Mouse (Mus musculus) thymus, postnatal 14 days (tissue): ENCODE results near the gene Syce1.
A peak's percentile ranks its signal among the peaks of the same experiment; 100 is the strongest.

Experiments used
- DNase-seq: peaks from one replicate; pipeline ENCODE4 v3.0.0; 2021

Syce1 gene

DNA sequence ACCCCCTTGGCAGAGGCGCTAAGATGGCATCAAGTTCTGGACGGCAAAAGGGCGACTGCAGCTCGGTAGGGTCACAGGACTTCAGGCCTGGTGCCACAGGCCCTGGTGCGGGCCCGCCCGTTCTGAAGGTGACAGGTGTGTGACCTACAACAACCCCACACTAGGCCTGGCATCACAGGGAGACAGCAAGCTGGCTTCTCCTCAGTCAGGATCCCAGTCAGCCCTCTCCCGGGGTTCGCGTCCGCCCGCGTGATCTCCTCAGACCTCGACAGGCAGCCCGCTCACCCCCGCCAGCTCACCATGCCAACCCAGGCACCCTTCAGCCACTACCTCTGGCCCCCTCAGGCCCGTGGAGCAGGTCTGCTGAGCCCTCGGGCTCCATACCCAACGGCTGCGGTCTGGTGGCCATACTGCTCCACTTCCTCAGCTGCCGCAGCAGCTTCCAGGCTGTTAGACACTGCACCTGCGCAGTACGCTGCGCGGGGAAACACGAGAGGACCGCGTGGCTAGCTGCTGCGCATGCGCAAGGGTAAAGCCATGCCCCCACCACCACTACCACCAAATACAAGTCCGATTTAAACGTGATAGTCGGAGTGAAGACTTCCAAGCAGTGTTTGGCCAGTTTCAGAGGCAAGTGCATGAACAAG is at the start of gene Syce1:
TSS of gene Syce1 (minus strand) at position 447 of the 647 bp plus-strand sequence.
- DNase-seq: no peak

- no peak for DNase-seq
Measured at GRCm38 (mm10) chr7:140836243-140837115, 48.8 kb upstream of the Syce1 start.

GRCm38 (mm10) chr7:140835758-140836087 is 48.1 kb upstream of the Syce1 start:
- DNase-seq: no peak

- no peak for DNase-seq
Measured at GRCm38 (mm10) chr7:140834968-140835757, 47.5 kb upstream of the Syce1 start, which contains the start of gene Urah. Urah (plus strand) TSS chr7:140835018.

DNA sequence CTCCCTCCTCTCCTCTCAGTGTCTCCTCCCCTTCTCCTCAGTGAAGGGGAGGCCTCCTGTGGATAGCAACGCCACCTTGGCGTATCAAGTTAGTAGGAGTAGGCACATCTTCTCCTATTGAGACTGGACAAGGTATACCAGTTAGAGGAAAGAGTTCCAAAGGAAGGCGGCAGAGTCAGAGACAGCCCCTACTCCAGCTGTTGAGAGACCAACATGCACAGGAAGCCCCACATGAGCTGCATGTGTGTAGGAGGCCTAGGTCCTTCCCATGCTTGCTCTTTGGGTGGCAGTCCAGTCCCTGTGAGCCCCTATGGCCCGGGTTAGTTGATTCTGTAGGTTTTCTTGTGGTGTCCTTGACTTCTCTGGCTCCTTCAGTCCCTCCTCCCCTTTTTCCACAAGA is 45.7 kb upstream of the Syce1 start:
- DNase-seq: no peak

- DNase-seq: no peak
Measured at GRCm38 (mm10) chr7:140831447-140831846, 43.8 kb upstream of the Syce1 start.

- DNase-seq: no peak
Measured at GRCm38 (mm10) chr7:140828171-140828881, 40.7 kb upstream of the Syce1 start.

- DNase-seq: no peak
Measured at GRCm38 (mm10) chr7:140822731-140823130, 35.1 kb upstream of the Syce1 start.

GRCm38 (mm10) chr7:140821653-140822329 is 34.1 kb upstream of the Syce1 start, which contains the start of gene Zfp941:
Zfp941 (minus strand) TSS chr7:140822178.
- DNase-seq: no peak

DNA sequence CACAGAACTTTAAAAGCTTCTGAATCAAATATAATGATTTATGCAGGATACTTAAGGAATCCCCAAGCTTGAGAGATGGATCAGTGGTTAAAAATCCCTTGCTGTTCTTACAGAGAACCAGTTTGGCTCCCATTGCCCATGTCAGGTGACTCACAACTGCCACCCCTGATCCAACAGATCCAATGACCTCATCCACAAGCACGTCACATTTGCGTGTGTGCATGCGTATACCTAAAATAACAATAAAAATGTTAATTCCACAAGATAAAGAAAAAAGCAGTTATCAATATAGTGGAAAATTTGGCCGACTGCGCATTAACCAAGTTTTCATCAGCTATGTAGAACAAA is 33.6 kb upstream of the Syce1 start:
- no peak for DNase-seq

DNA sequence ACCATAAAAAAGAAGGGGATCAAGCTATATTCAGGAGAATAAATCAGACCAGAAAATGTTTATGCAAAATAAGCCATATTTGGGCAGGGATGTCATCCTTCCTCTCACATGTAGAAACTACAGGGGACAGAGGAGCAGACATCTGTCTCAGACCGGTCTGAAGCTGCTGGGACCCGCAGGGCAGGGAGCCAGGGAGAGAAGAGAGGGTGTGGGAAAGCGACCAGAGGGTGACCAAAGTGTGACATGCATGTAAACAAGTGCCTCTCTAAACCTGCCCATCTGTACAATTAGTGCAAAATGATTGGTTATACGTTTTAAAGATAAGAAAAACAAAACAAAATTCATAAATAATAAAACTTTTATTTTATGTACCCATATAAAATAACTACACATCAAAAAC is 32.5 kb upstream of the Syce1 start:
- DNase-seq: no peak

DNA sequence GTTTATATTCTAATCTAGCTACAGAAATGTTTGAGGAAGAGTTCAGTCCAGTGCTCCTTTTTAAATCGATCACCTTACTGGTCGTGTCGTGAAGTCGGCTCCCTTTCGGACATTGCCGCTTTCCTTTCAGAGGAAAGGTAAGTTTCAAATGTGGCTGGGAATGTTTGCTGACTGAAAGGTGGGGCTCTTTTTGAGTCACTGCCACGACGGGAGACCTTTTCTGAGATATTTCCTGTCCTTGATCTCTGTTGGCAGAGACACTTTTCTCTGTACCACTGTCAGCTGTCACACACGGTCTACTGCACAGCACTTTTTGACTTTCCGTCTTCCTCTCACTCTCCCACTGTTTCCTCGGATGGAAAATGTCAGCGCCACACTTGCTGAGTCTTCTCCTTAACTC is 25.2 kb upstream of the Syce1 start:
- DNase-seq: no peak

- DNase-seq: no peak
Measured at GRCm38 (mm10) chr7:140811714-140812113, 24.1 kb upstream of the Syce1 start.

- no peak for DNase-seq
Measured at GRCm38 (mm10) chr7:140810496-140810895, 22.8 kb upstream of the Syce1 start.

DNA sequence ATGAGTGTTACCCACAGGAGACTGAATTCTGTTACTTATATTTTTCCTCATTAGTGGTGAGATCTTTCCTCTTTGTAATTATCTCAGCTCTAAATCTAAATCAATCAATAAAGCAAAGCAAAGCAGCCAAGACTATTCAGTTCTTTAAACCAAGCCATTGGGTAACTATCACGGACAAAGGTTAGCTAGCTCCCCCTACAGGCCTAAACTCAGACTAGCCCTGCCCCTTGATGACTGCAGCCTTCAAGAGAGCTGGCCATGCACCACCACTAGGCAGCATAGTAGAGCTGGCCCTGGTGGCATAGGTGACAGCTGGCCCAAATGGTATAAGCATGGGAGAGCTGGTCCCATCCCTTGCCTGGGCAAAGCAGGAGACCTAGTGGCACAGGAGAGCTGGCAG is 18.1 kb upstream of the Syce1 start:
- DNase-seq: peak; percentile 56

GRCm38 (mm10) chr7:140802629-140803028 is 15.0 kb upstream of the Syce1 start:
- DNase-seq: no peak

GRCm38 (mm10) chr7:140798212-140798611 is 10.6 kb upstream of the Syce1 start:
- no peak for DNase-seq

- DNase-seq: no peak
Measured at GRCm38 (mm10) chr7:140797619-140798018, 10.0 kb upstream of the Syce1 start.

DNA sequence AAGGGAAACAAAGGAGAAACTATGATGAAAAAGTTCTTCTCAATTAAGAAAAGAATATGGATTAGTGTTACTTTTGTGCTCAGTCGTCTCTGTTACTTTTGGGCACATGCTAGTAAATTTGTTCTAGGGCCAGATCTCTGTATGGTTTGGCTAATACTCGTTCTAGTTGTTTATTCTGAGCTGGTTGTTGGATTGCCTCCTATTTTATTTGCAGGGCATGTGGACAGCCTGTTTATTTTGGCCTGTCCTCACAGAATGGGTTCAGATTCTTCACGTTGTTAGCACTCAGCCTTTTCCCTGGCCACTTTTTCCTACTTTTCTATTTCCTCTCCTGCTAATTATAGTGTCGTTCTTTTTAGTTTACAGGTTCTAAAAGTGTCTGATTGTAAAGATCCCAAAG is 5.9 kb upstream of the Syce1 start:
- DNase-seq: no peak

GRCm38 (mm10) chr7:140788053-140788435 is 392 bp upstream of the Syce1 start:
- DNase-seq: no peak

- no peak for DNase-seq
Measured at GRCm38 (mm10) chr7:140780548-140780947, 7.1 kb downstream of the Syce1 start.
